Comparison of ENCODE assay signal across 20 mouse cellular contexts in the genomic region with DNA sequence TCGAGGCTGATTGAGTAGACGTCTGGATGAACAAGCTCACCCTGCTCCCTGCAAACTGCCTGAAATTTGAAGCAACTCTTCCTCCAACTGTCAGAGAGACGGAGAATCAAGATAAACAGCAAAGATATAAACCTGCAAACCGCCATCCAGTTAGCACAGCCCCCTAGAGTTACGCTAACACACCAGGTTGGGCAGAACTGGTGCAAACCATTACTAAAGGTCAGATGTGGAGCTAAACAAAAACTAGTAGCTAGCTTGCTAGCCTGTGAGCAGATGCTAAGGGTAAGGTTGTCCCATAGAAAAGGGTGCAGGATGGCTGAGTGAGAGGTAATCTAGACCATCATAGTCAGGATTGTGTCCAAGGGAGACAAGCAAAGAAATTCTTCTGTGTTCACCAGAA.
DNase-seq lines count a peak whose midpoint lies in the region; ATAC-seq lines count a peak whose summit lies in the region.
"Had no signal": no experiment of that assay in that cellular context is flagged by ENCODE, and none has a peak within 500 bp of the region (broad histone marks: within the 10 kb centered on the region; RNA-seq: fewer than 3 reads in every experiment).

No protein-coding gene starts in this region.

- peak overlapping the region; percentile 26; the same call in 1 of the 2 replicates for H3K4me2 ChIP-seq in embryonic facial prominence, embryonic 13.5 days
- H3K4me2 ChIP-seq in limb, embryonic 15.5 days, result no peak overlapping the region
- H3K4me2 ChIP-seq: heart, embryonic 11.5 days; heart, embryonic 15.5 days; hindbrain, embryonic 13.5 days had no signal

- peaks cover 32% of the 10 kb centered on the region for H3K4me1 ChIP-seq in embryonic facial prominence, embryonic 13.5 days
- H3K4me1 ChIP-seq in embryonic facial prominence, embryonic 10.5 days, result peaks cover 24% of the 10 kb centered on the region
- peaks cover 13% of the 10 kb centered on the region for H3K4me1 ChIP-seq in limb, embryonic 15.5 days
- peaks cover 11% of the 10 kb centered on the region for H3K4me1 ChIP-seq in limb, embryonic 10.5 days

- DNase-seq in embryonic facial prominence, embryonic 10.5 days (ENCODE audit: low spot score), result no peak
- DNase-seq in limb, embryonic 10.5 days (ENCODE audit: low spot score), result no peak
- peak; percentile 11 for DNase-seq in thymus, postnatal 4 days
- no peak for DNase-seq in thymus, adult 18-20 months
- no peak for DNase-seq in ovary, adult 18-20 months (ENCODE audit: low spot score)
- no peak for DNase-seq in ovary, postnatal 36 days (ENCODE audit: low spot score)
- DNase-seq: adrenal gland, postnatal 14 days; B cell, adult 2 months; cerebellum, adult 11-12 months; cerebellum, adult 9-10 months; cerebellum, postnatal 25 days; gastrocnemius, postnatal 14 days; heart, adult 2 months; heart, postnatal 14 days had no signal

- 55% methylated on average over 5 of the region's 5 CpGs for WGBS in embryonic facial prominence, embryonic 13.5 days
- WGBS in embryonic facial prominence, embryonic 10.5 days, result 81% methylated on average over 5 of the region's 5 CpGs
- 72% methylated on average over 5 of the region's 5 CpGs for WGBS in limb, embryonic 15.5 days
- WGBS in limb, embryonic 10.5 days, result 79% methylated on average over 5 of the region's 5 CpGs

- H3K9me3 ChIP-seq in embryonic facial prominence, embryonic 13.5 days, result no peaks in the 10 kb centered on the region
- H3K9me3 ChIP-seq in embryonic facial prominence, embryonic 10.5 days, result no peaks in the 10 kb centered on the region
- no peaks in the 10 kb centered on the region for H3K9me3 ChIP-seq in limb, embryonic 15.5 days
- no peaks in the 10 kb centered on the region for H3K9me3 ChIP-seq in limb, embryonic 10.5 days (replicated peaks)
- H3K9me3 ChIP-seq: heart, embryonic 15.5 days; hindbrain, embryonic 13.5 days had no signal

- H3K27ac ChIP-seq in embryonic facial prominence, embryonic 13.5 days, result peak overlapping the region; percentile 68
- H3K27ac ChIP-seq in embryonic facial prominence, embryonic 10.5 days (replicated peaks), result no peak overlapping the region
- H3K27ac ChIP-seq in limb, embryonic 15.5 days, result peak overlapping the region; percentile 57; the same call in 1 of the 2 replicates
- no peak overlapping the region for H3K27ac ChIP-seq in limb, embryonic 10.5 days
- H3K27ac ChIP-seq: heart, adult 2 months; heart, embryonic 15.5 days; hindbrain, embryonic 13.5 days had no signal

- no peaks in the 10 kb centered on the region for H3K36me3 ChIP-seq in embryonic facial prominence, embryonic 13.5 days
- no peaks in the 10 kb centered on the region for H3K36me3 ChIP-seq in embryonic facial prominence, embryonic 10.5 days (replicated peaks)
- H3K36me3 ChIP-seq in limb, embryonic 15.5 days, result no peaks in the 10 kb centered on the region
- no peaks in the 10 kb centered on the region for H3K36me3 ChIP-seq in limb, embryonic 10.5 days
- H3K36me3 ChIP-seq: heart, embryonic 15.5 days; hindbrain, embryonic 13.5 days had no signal

- no peak overlapping the region for H3K9ac ChIP-seq in embryonic facial prominence, embryonic 13.5 days
- no peak overlapping the region for H3K9ac ChIP-seq in limb, embryonic 15.5 days
- H3K9ac ChIP-seq: heart, embryonic 15.5 days; hindbrain, embryonic 13.5 days had no signal

- ATAC-seq in embryonic facial prominence, embryonic 13.5 days (ENCODE audit: insufficient number of reproducible peaks, insufficient read depth, low FRiP score, low TSS enrichment, low read depth), result no peak
- ATAC-seq in limb, embryonic 15.5 days (ENCODE audit: insufficient number of reproducible peaks, low FRiP score, low TSS enrichment, low read depth), result no peak
- ATAC-seq: forebrain, embryonic 16.5 days had no signal

- peaks cover 8% of the 10 kb centered on the region for H3K27me3 ChIP-seq in embryonic facial prominence, embryonic 13.5 days
- peaks cover 24% of the 10 kb centered on the region for H3K27me3 ChIP-seq in embryonic facial prominence, embryonic 10.5 days (replicated peaks; ENCODE audit: low read depth, poor library complexity, severe bottlenecking)
- H3K27me3 ChIP-seq in limb, embryonic 15.5 days, result peaks cover 16% of the 10 kb centered on the region
- peaks cover 23% of the 10 kb centered on the region for H3K27me3 ChIP-seq in limb, embryonic 10.5 days (ENCODE audit: low read depth, poor library complexity, severe bottlenecking)
- H3K27me3 ChIP-seq: heart, embryonic 15.5 days had no signal

- no peak overlapping the region for H3K4me3 ChIP-seq in embryonic facial prominence, embryonic 13.5 days
- no peak overlapping the region for H3K4me3 ChIP-seq in embryonic facial prominence, embryonic 10.5 days
- H3K4me3 ChIP-seq in limb, embryonic 15.5 days, result no peak overlapping the region
- no peak overlapping the region for H3K4me3 ChIP-seq in limb, embryonic 10.5 days
- H3K4me3 ChIP-seq: heart, adult 2 months; heart, embryonic 15.5 days; hindbrain, embryonic 13.5 days had no signal

Comparison
In these comparisons a context has a peak if more than half of its experiments do, and no peak if none do; other contexts are left out.
1. H3K27ac ChIP-seq: peak in embryonic facial prominence, embryonic 13.5 days (single experiment) and limb, embryonic 15.5 days (single experiment); none in embryonic facial prominence, embryonic 10.5 days (single experiment) and limb, embryonic 10.5 days (single experiment).